Mouse (Mus musculus): ENCODE results near the gene Glo1. TPM values are rescaled to one million over a fixed set of nuclear protein-coding genes. Genes with fewer than 3 reads are reported as not detected.

Glo1 gene
- total RNA-seq, 2 experiments from 2014 or later = 153 TPM

- DNase-seq (ENCODE audit: low spot score in 2 of 2) = peak; percentile 63 to 70
These were observed 45.5 kb downstream of the Glo1 start for GRCm38 (mm10) chr17:30581201-30581600.

- no peak for DNase-seq (ENCODE audit: low spot score in 2 of 2)
These were observed 45.9 kb downstream of the Glo1 start for GRCm38 (mm10) chr17:30580781-30581180.

- DNase-seq (ENCODE audit: low spot score in 2 of 2) = no peak
These were observed 49.7 kb downstream of the Glo1 start for GRCm38 (mm10) chr17:30576946-30577345.

- peak; percentile 96 to 98 for DNase-seq (ENCODE audit: low spot score in 2 of 2)
These were observed 50.5 kb downstream of the Glo1 start, which contains the start of gene Btbd9 for GRCm38 (mm10) chr17:30575941-30576773. Gene Btbd9, minus strand, starts transcription at chr17:30576488.

GRCm38 (mm10) chr17:30575121-30575904, 51.4 kb downstream of the Glo1 start:
- DNase-seq (ENCODE audit: low spot score in 2 of 2) = peak in 1 of 2 experiments; percentile 68

- DNase-seq (ENCODE audit: low spot score in 2 of 2) = no peak
These were observed 51.9 kb downstream of the Glo1 start for GRCm38 (mm10) chr17:30574783-30575075.

GRCm38 (mm10) chr17:30573990-30574782, 52.5 kb downstream of the Glo1 start:
- DNase-seq (ENCODE audit: low spot score in 2 of 2) = no peak

- DNase-seq (ENCODE audit: low spot score in 2 of 2) = no peak
These were observed 55.7 kb downstream of the Glo1 start for GRCm38 (mm10) chr17:30570971-30571370.

- DNase-seq (ENCODE audit: low spot score in 2 of 2) = no peak
These were observed 56.5 kb downstream of the Glo1 start for GRCm38 (mm10) chr17:30570173-30570572.

GRCm38 (mm10) chr17:30568473-30568872, 58.2 kb downstream of the Glo1 start:
- DNase-seq (ENCODE audit: low spot score in 2 of 2) = no peak

- DNase-seq (ENCODE audit: low spot score in 2 of 2) = no peak
These were observed 61.7 kb downstream of the Glo1 start for GRCm38 (mm10) chr17:30564971-30565370.

- DNase-seq (ENCODE audit: low spot score in 2 of 2) = no peak
These were observed 62.3 kb downstream of the Glo1 start for GRCm38 (mm10) chr17:30564407-30564806.

- no peak for DNase-seq (ENCODE audit: low spot score in 2 of 2)
These were observed 63.1 kb downstream of the Glo1 start for GRCm38 (mm10) chr17:30563484-30564075.

- no peak for DNase-seq (ENCODE audit: low spot score in 2 of 2)
These were observed 63.9 kb downstream of the Glo1 start for GRCm38 (mm10) chr17:30562770-30563169.

- peak; percentile 57 to 69 for DNase-seq (ENCODE audit: low spot score in 2 of 2)
These were observed 67.1 kb downstream of the Glo1 start for GRCm38 (mm10) chr17:30559536-30559935.

- no peak for DNase-seq (ENCODE audit: low spot score in 2 of 2)
These were observed 68.0 kb downstream of the Glo1 start for GRCm38 (mm10) chr17:30558623-30559022.

- DNase-seq (ENCODE audit: low spot score in 2 of 2) = no peak
These were observed 70.2 kb downstream of the Glo1 start for GRCm38 (mm10) chr17:30556512-30556911.

GRCm38 (mm10) chr17:30553027-30553937, 73.4 kb downstream of the Glo1 start:
- DNase-seq (ENCODE audit: low spot score in 2 of 2) = no peak

GRCm38 (mm10) chr17:30550774-30551107, 75.9 kb downstream of the Glo1 start:
- no peak for DNase-seq (ENCODE audit: low spot score in 2 of 2)

All from layer of hippocampus, postnatal 10 days (tissue).